Mouse (Mus musculus) cerebellum, adult 8-10 months (tissue): ENCODE data around the gene Gstm1.
"Not testable (repeated sequence)": the region's sequence is repeated elsewhere in the genome, so short reads cannot be mapped to it uniquely, and the experiment has no call there.

Experiments used
- DNase-seq: peaks from one replicate; pipeline ENCODE4 v3.0.0; 2022

Gstm1 gene

GRCm38 (mm10) chr3:108017473-108018189 lies at the start of gene Gstm1:
Gstm1 (minus strand) TSS chr3:108017973.
- DNase-seq = peak; percentile 84

- no peak for DNase-seq
Observed at GRCm38 (mm10) chr3:108067370-108067934, 49.7 kb upstream of the Gstm1 start.

GRCm38 (mm10) chr3:108065551-108065950 lies 47.8 kb upstream of the Gstm1 start:
- DNase-seq = no peak

GRCm38 (mm10) chr3:108064672-108065071 lies 46.9 kb upstream of the Gstm1 start:
- DNase-seq = no peak

GRCm38 (mm10) chr3:108062648-108063047 lies 44.9 kb upstream of the Gstm1 start:
- DNase-seq = no peak

- peak; percentile 53 for DNase-seq
Observed at GRCm38 (mm10) chr3:108061420-108061819, 43.6 kb upstream of the Gstm1 start.

- no peak for DNase-seq
Observed at GRCm38 (mm10) chr3:108050493-108050892, 32.7 kb upstream of the Gstm1 start.

- DNase-seq = no peak
Observed at GRCm38 (mm10) chr3:108048306-108048705, 30.5 kb upstream of the Gstm1 start.

GRCm38 (mm10) chr3:108046944-108047655 lies 29.3 kb upstream of the Gstm1 start:
- no peak for DNase-seq

- peak; percentile 79 for DNase-seq
Observed at GRCm38 (mm10) chr3:108044394-108045140, 26.8 kb upstream of the Gstm1 start, which contains the start of gene Gstm4. Gstm4 (minus strand) TSS chr3:108044894.

- no peak for DNase-seq
Observed at GRCm38 (mm10) chr3:108033156-108033555, 15.4 kb upstream of the Gstm1 start.

- no peak for DNase-seq
Observed at GRCm38 (mm10) chr3:108032113-108032512, 14.3 kb upstream of the Gstm1 start.

- DNase-seq = no peak
Observed at GRCm38 (mm10) chr3:108028641-108029365, 11.0 kb upstream of the Gstm1 start.

- no peak for DNase-seq
Observed at GRCm38 (mm10) chr3:108026597-108026996, 8.8 kb upstream of the Gstm1 start.

GRCm38 (mm10) chr3:108026049-108026448 lies 8.3 kb upstream of the Gstm1 start:
- no peak for DNase-seq

GRCm38 (mm10) chr3:108025318-108025717 lies 7.5 kb upstream of the Gstm1 start:
- DNase-seq = no peak

- DNase-seq = no peak
Observed at GRCm38 (mm10) chr3:108022650-108023049, 4.9 kb upstream of the Gstm1 start.

GRCm38 (mm10) chr3:108020351-108021022 lies 2.7 kb upstream of the Gstm1 start:
- DNase-seq = not testable (repeated sequence)

- not testable (repeated sequence) for DNase-seq
Observed at GRCm38 (mm10) chr3:108019226-108019625, 1.5 kb upstream of the Gstm1 start.

GRCm38 (mm10) chr3:108018190-108018820 lies 532 bp upstream of the Gstm1 start:
- DNase-seq = no peak

- not testable (repeated sequence) for DNase-seq
Observed at GRCm38 (mm10) chr3:108016468-108016867, 1.3 kb downstream of the Gstm1 start.
